Mouse (Mus musculus) olfactory bulb, adult 2 months (tissue): ENCODE data around the gene Fignl2.

Experiments
- CTCF ChIP-seq: fragments of 200-500 bp; IDR thresholded peaks from 2 replicates; pipeline ENCODE4 v1.5.1; 2012; ENCODE audit warnings: low read depth, mild to moderate bottlenecking, low read length, moderate library complexity; ENCODE audit not compliant: insufficient read depth
- POLR2A ChIP-seq: fragments of 200-500 bp; IDR thresholded peaks from 2 replicates; pipeline ENCODE4 v1.6.1; 2012; ENCODE audit warnings: mild to moderate bottlenecking, low read depth, low read length, moderate library complexity; ENCODE audit not compliant: insufficient read depth

- no peak for TF ChIP-seq CTCF
- no peak for TF ChIP-seq POLR2A
Observed at GRCm38 (mm10) chr15:101004538-101004937, 73.8 kb downstream of the Fignl2 start.
